Mouse (Mus musculus) urinary bladder, adult 2 months (tissue): ENCODE results near the gene Kcnip2. TPM values are rescaled to one million over a fixed set of nuclear protein-coding genes. Genes with fewer than 3 reads are reported as not detected.

Experiments
- DNase-seq: peaks from one replicate; pipeline ENCODE4 v3.0.0; 2022; ENCODE audit warnings: low spot score
- polyA plus RNA-seq: library from polyadenylated mRNA; depleted of rRNA; stranded (reverse); fragments of >200 nt; gene quantifications from 2 replicates; pipeline ENCODE4 v1.2.3, GENCODE M21; 2012; rRNA removed

Kcnip2 gene
- polyA plus RNA-seq, result 0.40 and 0.55 TPM in 2 replicates

GRCm38 (mm10) chr19:45815831-45816405 lies at the start of gene Kcnip2:
Gene Kcnip2, minus strand, starts transcription at chr19:45816061.
- DNase-seq, result no peak

GRCm38 (mm10) chr19:45855284-45855920 lies 39.5 kb upstream of the Kcnip2 start:
- no peak for DNase-seq

GRCm38 (mm10) chr19:45854521-45854920 lies 38.7 kb upstream of the Kcnip2 start:
- no peak for DNase-seq

GRCm38 (mm10) chr19:45847733-45848093 lies 31.9 kb upstream of the Kcnip2 start:
- no peak for DNase-seq

GRCm38 (mm10) chr19:45847016-45847732 lies 31.3 kb upstream of the Kcnip2 start:
- no peak for DNase-seq

GRCm38 (mm10) chr19:45844209-45844608 lies 28.3 kb upstream of the Kcnip2 start:
- no peak for DNase-seq

- no peak for DNase-seq
These were observed 27.6 kb upstream of the Kcnip2 start for GRCm38 (mm10) chr19:45843424-45843823.

- DNase-seq, result no peak
These were observed 21.5 kb upstream of the Kcnip2 start for GRCm38 (mm10) chr19:45837050-45837994.

GRCm38 (mm10) chr19:45835490-45835889 lies 19.6 kb upstream of the Kcnip2 start:
- no peak for DNase-seq

- no peak for DNase-seq
These were observed 17.8 kb upstream of the Kcnip2 start for GRCm38 (mm10) chr19:45833665-45834064.

- no peak for DNase-seq
These were observed 14.8 kb upstream of the Kcnip2 start for GRCm38 (mm10) chr19:45830679-45831078.

- DNase-seq, result no peak
These were observed 11.9 kb upstream of the Kcnip2 start for GRCm38 (mm10) chr19:45827736-45828135.

GRCm38 (mm10) chr19:45827125-45827524 lies 11.3 kb upstream of the Kcnip2 start:
- DNase-seq, result no peak

- DNase-seq, result no peak
These were observed 10.3 kb upstream of the Kcnip2 start for GRCm38 (mm10) chr19:45826146-45826545.

- DNase-seq, result no peak
These were observed 6.0 kb upstream of the Kcnip2 start for GRCm38 (mm10) chr19:45821832-45822231.

- no peak for DNase-seq
These were observed 2.1 kb upstream of the Kcnip2 start for GRCm38 (mm10) chr19:45817816-45818490.

GRCm38 (mm10) chr19:45816727-45817126 lies 866 bp upstream of the Kcnip2 start:
- no peak for DNase-seq

- DNase-seq, result no peak
These were observed 691 bp downstream of the Kcnip2 start for GRCm38 (mm10) chr19:45815170-45815569.

GRCm38 (mm10) chr19:45813801-45814200 lies 2.1 kb downstream of the Kcnip2 start:
- no peak for DNase-seq

GRCm38 (mm10) chr19:45813263-45813662 lies 2.6 kb downstream of the Kcnip2 start:
- peak; percentile 73 for DNase-seq

- DNase-seq, result no peak
These were observed 3.1 kb downstream of the Kcnip2 start for GRCm38 (mm10) chr19:45812673-45813252.
